Mouse (Mus musculus) right cerebral cortex, postnatal 36 days (tissue): ENCODE data around the gene 6820408C15Rik.
"Not testable (repeated sequence)": the region's sequence is repeated elsewhere in the genome, so short reads cannot be mapped to it uniquely, and the experiment has no call there.

ENCODE experiments used
- DNase-seq, 2 experiments: peaks; one replicate each; pipeline ENCODE4 v3.0.0; 2022; ENCODE audit warnings: low spot score in 2 of 2, mixed read lengths in 1 of 2

6820408C15Rik gene

GRCm38 (mm10) chr2:152411471-152411870, 3.9 kb upstream of the 6820408C15Rik start:
- no peak for DNase-seq

- DNase-seq = no peak
Measured at GRCm38 (mm10) chr2:152412526-152413157, 2.7 kb upstream of the 6820408C15Rik start.

- no peak for DNase-seq
Measured at GRCm38 (mm10) chr2:152413158-152413764, 2.1 kb upstream of the 6820408C15Rik start.

- no peak for DNase-seq
Measured at GRCm38 (mm10) chr2:152413765-152414584, 1.4 kb upstream of the 6820408C15Rik start.

GRCm38 (mm10) chr2:152414591-152415165, 709 bp upstream of the 6820408C15Rik start, which contains the start of gene Zcchc3:
Gene Zcchc3 (minus strand): TSS chr2:152415027.
- peak; percentile 77 to 82 for DNase-seq

- DNase-seq = no peak
Measured at GRCm38 (mm10) chr2:152415786-152416185, 399 bp downstream of the 6820408C15Rik start.

- peak in 1 of 2 experiments; percentile 39 for DNase-seq
Measured at GRCm38 (mm10) chr2:152427493-152427892, 12.1 kb downstream of the 6820408C15Rik start.

GRCm38 (mm10) chr2:152428481-152428880, 13.1 kb downstream of the 6820408C15Rik start:
- not testable (repeated sequence) for DNase-seq

- DNase-seq = no peak
Measured at GRCm38 (mm10) chr2:152436405-152436901, 21.1 kb downstream of the 6820408C15Rik start.

- peak; percentile 66 to 72 for DNase-seq
Measured at GRCm38 (mm10) chr2:152436983-152437860, 21.8 kb downstream of the 6820408C15Rik start.

- no peak for DNase-seq
Measured at GRCm38 (mm10) chr2:152438963-152439362, 23.6 kb downstream of the 6820408C15Rik start.

GRCm38 (mm10) chr2:152439833-152440232, 24.4 kb downstream of the 6820408C15Rik start:
- DNase-seq = no peak

- DNase-seq = no peak
Measured at GRCm38 (mm10) chr2:152442322-152442721, 26.9 kb downstream of the 6820408C15Rik start.

GRCm38 (mm10) chr2:152443281-152443680, 27.9 kb downstream of the 6820408C15Rik start:
- no peak for DNase-seq

- no peak for DNase-seq
Measured at GRCm38 (mm10) chr2:152446642-152447041, 31.3 kb downstream of the 6820408C15Rik start.

GRCm38 (mm10) chr2:152447461-152447860, 32.1 kb downstream of the 6820408C15Rik start:
- DNase-seq = no peak

GRCm38 (mm10) chr2:152450241-152450640, 34.9 kb downstream of the 6820408C15Rik start:
- DNase-seq = peak; percentile 26 to 56

GRCm38 (mm10) chr2:152452101-152452781, 36.9 kb downstream of the 6820408C15Rik start:
- no peak for DNase-seq

- no peak for DNase-seq
Measured at GRCm38 (mm10) chr2:152459241-152459640, 43.9 kb downstream of the 6820408C15Rik start.

GRCm38 (mm10) chr2:152464570-152465150, 49.3 kb downstream of the 6820408C15Rik start, which contains the start of gene Defb23:
Gene Defb23 (minus strand): TSS chr2:152464620.
- DNase-seq = no peak
